Comparison of ENCODE assay signal across 8 mouse cellular contexts in the genomic region with DNA sequence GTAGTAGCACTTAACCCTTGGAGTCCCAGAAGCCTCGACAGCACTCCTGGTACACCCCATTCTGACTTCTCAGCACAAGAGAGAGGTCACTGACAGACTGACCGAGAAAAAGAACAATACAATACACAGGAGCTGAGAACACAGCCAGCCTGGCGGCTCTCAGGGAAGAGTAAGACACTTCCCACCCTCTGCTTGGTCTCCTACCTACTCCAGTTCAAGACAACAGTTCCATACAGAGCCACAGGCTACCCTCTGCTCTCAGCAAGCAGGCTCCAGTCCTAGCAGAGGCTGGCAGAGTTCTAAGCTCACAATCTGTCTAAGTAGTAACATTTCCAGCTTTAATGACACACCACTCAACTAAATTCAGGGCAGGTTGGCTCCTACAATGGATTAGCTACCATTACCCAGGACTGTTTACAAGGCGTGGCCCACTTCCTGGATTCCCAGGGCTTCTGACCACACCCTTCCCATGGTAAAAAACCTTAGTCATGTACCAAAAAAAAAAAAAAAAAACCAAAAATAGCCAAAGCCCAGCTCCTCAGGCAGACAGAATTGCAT. TPM values are rescaled to one million over a fixed set of nuclear protein-coding genes. Genes with fewer than 3 reads are reported as not detected.
DNase-seq lines count a peak whose midpoint lies in the region; ATAC-seq and TF ChIP-seq lines count a peak whose summit lies in the region.

No protein-coding gene starts in this region.

- no peak for ATAC-seq in intestine, embryonic 14.5 days (replicated peaks; ENCODE audit: low FRiP score, low TSS enrichment, low read depth)

- peak; percentile 95 for TF ChIP-seq POLR2A in lung, adult 2 months (IDR thresholded peaks at IDR 0.05; ENCODE audit: borderline replicate concordance, extremely low read depth, low read depth, low read length)

- H3K4me1 ChIP-seq in lung, adult 2 months (ENCODE audit: control insufficient read depth, insufficient read depth, low read length) = peaks cover 33% of the 10 kb centered on the region
- peaks cover 27% of the 10 kb centered on the region for H3K4me1 ChIP-seq in intestine, embryonic 14.5 days (replicated peaks; ENCODE audit: control insufficient read depth, insufficient read depth, low read length)

- WGBS in lung, adult 2 months = 12% methylated on average over 4 of the region's 4 CpGs
- 67% methylated on average over 4 of the region's 4 CpGs for WGBS in intestine, embryonic 14.5 days

- H3K9ac ChIP-seq in intestine, embryonic 14.5 days (ENCODE audit: low read length) = no peak overlapping the region

- no peaks in the 10 kb centered on the region for H3K9me3 ChIP-seq in intestine, embryonic 14.5 days (ENCODE audit: control insufficient read depth, low read length)

- no peaks in the 10 kb centered on the region for H3K27me3 ChIP-seq in intestine, embryonic 14.5 days (replicated peaks; ENCODE audit: control insufficient read depth, insufficient read depth, low read length)

- 0 out of 2 replicates have a peak overlapping the region, but pooled peaks have one; percentile 12 for H3K4me2 ChIP-seq in intestine, embryonic 14.5 days (ENCODE audit: low read length)

- no peak for TF ChIP-seq CTCF in lung, adult 2 months (IDR thresholded peaks at IDR 0.05; ENCODE audit: insufficient read depth, low read length)

- H3K27ac ChIP-seq in intestine, embryonic 14.5 days (ENCODE audit: low read depth) = no peak overlapping the region

- H3K36me3 ChIP-seq in intestine, embryonic 14.5 days (ENCODE audit: control insufficient read depth, insufficient read depth, low read length) = no peaks in the 10 kb centered on the region

- peak; percentile 63 for DNase-seq in lung, adult 2 months
- DNase-seq in lung, postnatal 25 days (ENCODE audit: low spot score) = no peak
- DNase-seq in adrenal gland, adult 8-10 months = peak; percentile 28
- DNase-seq in intestine, embryonic 14.5 days (ENCODE audit: low spot score) = no peak
- DNase-seq in natural killer cell, adult 2 months (ENCODE audit: low spot score in 2 of 2) = peak; percentile 55 to 61
- no peak for DNase-seq in retina, embryonic 14.5 days (ENCODE audit: low spot score)
- no peak for DNase-seq in layer of hippocampus, postnatal 36 days
- DNase-seq in testis, postnatal 10 days (ENCODE audit: low spot score) = no peak

- peak overlapping the region; percentile 96 for H3K4me3 ChIP-seq in lung, adult 2 months (replicated peaks; ENCODE audit: extremely low read depth, low read depth, low read length)
- no peak overlapping the region for H3K4me3 ChIP-seq in intestine, embryonic 14.5 days (ENCODE audit: low read depth, low read length)

RNA-seq across cellular contexts. Expression of gene Frmd8, which starts 33.6 kb away (rescaled TPM):
- polyA plus RNA-seq in lung, adult 2 months (2012; rRNA removed) = 32.1 and 37.8 TPM in 2 replicates
- total RNA-seq in adrenal gland, adult 8-10 months (2022) = 10 to 100 TPM; 47.6 to 55.2 (median 53.4) TPM
- polyA plus RNA-seq in intestine, embryonic 14.5 days (2014; fragmentation: Nextera tagmentation; extraction: Ambion mirVana) = 18.2 and 18.9 TPM in 2 replicates
- total RNA-seq in layer of hippocampus, postnatal 36 days (2021) = 10 to 100 TPM; 13.5 to 14.2 TPM

RNA-seq across cellular contexts. Expression of gene Slc25a45, which starts 36.1 kb away (rescaled TPM):
- polyA plus RNA-seq in lung, adult 2 months (2012; rRNA removed) = 24.5 and 26.0 TPM in 2 replicates
- total RNA-seq in adrenal gland, adult 8-10 months (2022) = 10 to 100 TPM; 12.8 to 21.7 (median 17.5) TPM
- 2.1 and 2.5 TPM in 2 replicates for polyA plus RNA-seq in intestine, embryonic 14.5 days (2014; fragmentation: Nextera tagmentation; extraction: Ambion mirVana)
- 1 to 10 TPM; 2.5 to 2.7 TPM for total RNA-seq in layer of hippocampus, postnatal 36 days (2021)

RNA-seq across cellular contexts. Expression of gene Tigd3, which starts 52.5 kb away (rescaled TPM):
- 1.1 and 1.2 TPM in 2 replicates for polyA plus RNA-seq in lung, adult 2 months (2012; rRNA removed)
- 1 to 10 TPM in 3 of 4 experiments, under 1 TPM in 1; 0.93 to 3.5 (median 1.6) TPM for total RNA-seq in adrenal gland, adult 8-10 months (2022)
- polyA plus RNA-seq in intestine, embryonic 14.5 days (2014; fragmentation: Nextera tagmentation; extraction: Ambion mirVana) = 2.0 and 2.1 TPM in 2 replicates
- 1 to 10 TPM; 1.9 to 2.2 TPM for total RNA-seq in layer of hippocampus, postnatal 36 days (2021)

Comparison
In these comparisons a context has a peak if more than half of its experiments do, and no peak if none do; other contexts are left out.
1. DNase-seq: peak in lung, adult 2 months (single experiment), adrenal gland, adult 8-10 months (single experiment) and natural killer cell, adult 2 months (2 of 2); none in lung, postnatal 25 days (single experiment), intestine, embryonic 14.5 days (single experiment), retina, embryonic 14.5 days (single experiment), layer of hippocampus, postnatal 36 days (0 of 2) and testis, postnatal 10 days (single experiment).